Comparison of ENCODE assay signal across 23 mouse cellular contexts in the genomic region with DNA sequence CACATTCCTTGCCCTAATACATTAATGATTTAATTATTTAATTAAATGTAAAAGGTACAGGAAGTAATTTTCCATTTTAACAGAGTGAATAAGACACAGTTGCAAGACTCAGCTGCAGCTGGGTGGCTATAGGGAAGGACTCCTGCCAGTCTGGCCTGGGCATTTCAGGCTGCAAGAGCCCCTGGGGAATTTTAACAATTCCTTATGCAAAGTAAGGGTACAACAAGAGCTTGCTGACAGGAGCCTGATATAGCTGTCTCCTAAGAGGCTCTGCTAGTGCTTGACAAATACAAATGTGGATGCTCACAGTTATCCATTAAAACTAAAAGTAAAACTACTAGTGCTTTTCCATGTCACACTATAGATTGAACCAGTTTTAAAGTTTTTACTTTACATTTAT.
DNase-seq lines count a peak whose midpoint lies in the region; ATAC-seq and TF ChIP-seq lines count a peak whose summit lies in the region.
"Had no signal": no experiment of that assay in that cellular context is flagged by ENCODE, and none has a peak within 500 bp of the region (broad histone marks: within the 10 kb centered on the region; RNA-seq: fewer than 3 reads in every experiment).

No protein-coding gene starts in this region.

- no peak for TF ChIP-seq CTCF in hindbrain, postnatal 0 days (IDR thresholded peaks at IDR 0.05; ENCODE audit: low read depth)

- H3K9me3 ChIP-seq in hindbrain, embryonic 13.5 days = no peaks in the 10 kb centered on the region
- H3K9me3 ChIP-seq in hindbrain, postnatal 0 days (ENCODE audit: low read length) = no peaks in the 10 kb centered on the region
- no peaks in the 10 kb centered on the region for H3K9me3 ChIP-seq in midbrain, embryonic 13.5 days
- no peaks in the 10 kb centered on the region for H3K9me3 ChIP-seq in midbrain, embryonic 10.5 days (replicated peaks)
- H3K9me3 ChIP-seq in heart, embryonic 11.5 days (replicated peaks; ENCODE audit: control insufficient read depth, low read length) = no peaks in the 10 kb centered on the region
- H3K9me3 ChIP-seq: embryonic facial prominence, embryonic 10.5 days; embryonic facial prominence, embryonic 13.5 days; forebrain, embryonic 12.5 days; forebrain, embryonic 15.5 days; heart, embryonic 10.5 days had no signal

- no peaks in the 10 kb centered on the region for H3K27me3 ChIP-seq in hindbrain, embryonic 13.5 days
- no peaks in the 10 kb centered on the region for H3K27me3 ChIP-seq in hindbrain, postnatal 0 days (ENCODE audit: insufficient read depth, low read length)
- H3K27me3 ChIP-seq in midbrain, embryonic 13.5 days = no peaks in the 10 kb centered on the region
- no peaks in the 10 kb centered on the region for H3K27me3 ChIP-seq in midbrain, embryonic 10.5 days (ENCODE audit: low read depth, poor library complexity, severe bottlenecking)
- no peaks in the 10 kb centered on the region for H3K27me3 ChIP-seq in heart, embryonic 11.5 days (ENCODE audit: control insufficient read depth, insufficient read depth, low read length)
- H3K27me3 ChIP-seq: embryonic facial prominence, embryonic 13.5 days; forebrain, embryonic 12.5 days; forebrain, embryonic 15.5 days; Patski had no signal

- H3K4me3 ChIP-seq in hindbrain, embryonic 13.5 days = no peak overlapping the region
- H3K4me3 ChIP-seq in hindbrain, postnatal 0 days (ENCODE audit: low read length) = no peak overlapping the region
- H3K4me3 ChIP-seq in midbrain, embryonic 13.5 days (replicated peaks) = no peak overlapping the region
- no peak overlapping the region for H3K4me3 ChIP-seq in midbrain, embryonic 10.5 days
- H3K4me3 ChIP-seq in heart, embryonic 11.5 days (ENCODE audit: low read depth, low read length) = no peak overlapping the region
- H3K4me3 ChIP-seq: embryonic facial prominence, embryonic 10.5 days; embryonic facial prominence, embryonic 13.5 days; erythroblast, embryonic 14.5 days; forebrain, embryonic 12.5 days; forebrain, embryonic 15.5 days; heart, adult 2 months; heart, embryonic 10.5 days had no signal

- H3K4me1 ChIP-seq in hindbrain, embryonic 13.5 days (replicated peaks) = no peaks in the 10 kb centered on the region
- no peaks in the 10 kb centered on the region for H3K4me1 ChIP-seq in hindbrain, postnatal 0 days (ENCODE audit: insufficient read depth, low read length)
- H3K4me1 ChIP-seq in midbrain, embryonic 13.5 days (replicated peaks) = no peaks in the 10 kb centered on the region
- no peaks in the 10 kb centered on the region for H3K4me1 ChIP-seq in midbrain, embryonic 10.5 days
- no peaks in the 10 kb centered on the region for H3K4me1 ChIP-seq in heart, embryonic 11.5 days (ENCODE audit: control insufficient read depth, insufficient read depth, low read length)
- H3K4me1 ChIP-seq: embryonic facial prominence, embryonic 10.5 days; embryonic facial prominence, embryonic 13.5 days; forebrain, embryonic 12.5 days; heart, embryonic 10.5 days had no signal

- no peaks in the 10 kb centered on the region for H3K36me3 ChIP-seq in hindbrain, embryonic 13.5 days
- H3K36me3 ChIP-seq in hindbrain, postnatal 0 days (ENCODE audit: insufficient read depth, low read length) = no peaks in the 10 kb centered on the region
- no peaks in the 10 kb centered on the region for H3K36me3 ChIP-seq in midbrain, embryonic 13.5 days
- H3K36me3 ChIP-seq in midbrain, embryonic 10.5 days = no peaks in the 10 kb centered on the region
- no peaks in the 10 kb centered on the region for H3K36me3 ChIP-seq in heart, embryonic 11.5 days (ENCODE audit: control insufficient read depth, insufficient read depth, low read length)
- H3K36me3 ChIP-seq: embryonic facial prominence, embryonic 10.5 days; embryonic facial prominence, embryonic 13.5 days; forebrain, embryonic 12.5 days; forebrain, embryonic 15.5 days; heart, embryonic 10.5 days had no signal

- ATAC-seq in hindbrain, embryonic 13.5 days (ENCODE audit: low FRiP score) = 0 out of 2 replicates have a peak, but pooled peaks have one; percentile 17
- no peak for ATAC-seq in hindbrain, postnatal 0 days
- ATAC-seq in midbrain, embryonic 13.5 days = peak; percentile 50; the same call in 1 of the 2 replicates
- no peak for ATAC-seq in heart, embryonic 11.5 days (replicated peaks; ENCODE audit: insufficient number of reproducible peaks, low FRiP score, low TSS enrichment)
- ATAC-seq: forebrain, embryonic 15.5 days; Patski had no signal

- DNase-seq in embryo, embryonic 11 days = peak; percentile 2
- DNase-seq in embryo, embryonic 10.5 days (ENCODE audit: low spot score) = no peak
- no peak for DNase-seq in hindbrain, postnatal 0 days (ENCODE audit: low spot score)
- DNase-seq in midbrain, embryonic 10.5 days (ENCODE audit: low spot score) = no peak
- DNase-seq in frontal cortex, postnatal 14 days (ENCODE audit: low spot score in 2 of 2) = no peak
- DNase-seq: adrenal gland, postnatal 10 days; adrenal gland, postnatal 36 days; cerebellum, adult 18-20 months; cerebellum, adult 9-10 months; cerebellum, postnatal 14 days; gastrocnemius, postnatal 10 days; gastrocnemius, postnatal 36 days; heart, adult 2 months had no signal

- no peak overlapping the region for H3K27ac ChIP-seq in hindbrain, embryonic 13.5 days
- H3K27ac ChIP-seq in hindbrain, postnatal 0 days = no peak overlapping the region
- no peak overlapping the region for H3K27ac ChIP-seq in midbrain, embryonic 13.5 days
- no peak overlapping the region for H3K27ac ChIP-seq in midbrain, embryonic 10.5 days (replicated peaks)
- H3K27ac ChIP-seq in heart, embryonic 11.5 days (ENCODE audit: low read depth, low read length) = no peak overlapping the region
- H3K27ac ChIP-seq: embryonic facial prominence, embryonic 10.5 days; embryonic facial prominence, embryonic 13.5 days; forebrain, embryonic 12.5 days; forebrain, embryonic 15.5 days; heart, adult 2 months; heart, embryonic 10.5 days had no signal

- H3K9ac ChIP-seq in hindbrain, embryonic 13.5 days = no peak overlapping the region
- no peak overlapping the region for H3K9ac ChIP-seq in hindbrain, postnatal 0 days (replicated peaks; ENCODE audit: low read length)
- no peak overlapping the region for H3K9ac ChIP-seq in midbrain, embryonic 13.5 days (replicated peaks)
- no peak overlapping the region for H3K9ac ChIP-seq in heart, embryonic 11.5 days (ENCODE audit: low read depth, low read length)
- H3K9ac ChIP-seq: embryonic facial prominence, embryonic 13.5 days; forebrain, embryonic 12.5 days; forebrain, embryonic 15.5 days had no signal

- H3K4me2 ChIP-seq in hindbrain, embryonic 13.5 days = no peak overlapping the region
- no peak overlapping the region for H3K4me2 ChIP-seq in hindbrain, postnatal 0 days (ENCODE audit: low read depth, low read length)
- H3K4me2 ChIP-seq in midbrain, embryonic 13.5 days (replicated peaks) = no peak overlapping the region
- no peak overlapping the region for H3K4me2 ChIP-seq in heart, embryonic 11.5 days
- H3K4me2 ChIP-seq: embryonic facial prominence, embryonic 13.5 days; forebrain, embryonic 12.5 days; forebrain, embryonic 15.5 days had no signal

Comparison
In these comparisons a context has a peak if more than half of its experiments do, and no peak if none do; other contexts are left out.
1. ATAC-seq: peak in hindbrain, embryonic 13.5 days (single experiment) and midbrain, embryonic 13.5 days (single experiment); none in hindbrain, postnatal 0 days (single experiment) and heart, embryonic 11.5 days (single experiment).